Mouse (Mus musculus) layer of hippocampus, postnatal 14 days (tissue): ENCODE data around the gene Nkiras2. TPM values are rescaled to one million over a fixed set of nuclear protein-coding genes. Genes with fewer than 3 reads are reported as not detected.
"Not testable (repeated sequence)": the region's sequence is repeated elsewhere in the genome, so short reads cannot be mapped to it uniquely, and the experiment has no call there.

Experiments used
- DNase-seq, 2 experiments: peaks; one replicate each; pipeline ENCODE4 v3.0.0; 2021 to 2022; ENCODE audit warnings: low spot score in 2 of 2, mixed read lengths in 1 of 2
- total RNA-seq, 2 experiments: library from RNA; stranded (reverse); gene quantifications; 2 replicates each; pipeline ENCODE4 v1.2.3; 2021

Gene Nkiras2
- total RNA-seq, 2 experiments from 2014 or later = 22.8 to 23.0 TPM

- peak in 1 of 2 experiments; percentile 54 for DNase-seq
These were observed 7.7 kb downstream of the Nkiras2 start for GRCm38 (mm10) chr11:100626701-100627195.

GRCm38 (mm10) chr11:100628056-100628455, 9.0 kb downstream of the Nkiras2 start:
- DNase-seq = no peak

DNA sequence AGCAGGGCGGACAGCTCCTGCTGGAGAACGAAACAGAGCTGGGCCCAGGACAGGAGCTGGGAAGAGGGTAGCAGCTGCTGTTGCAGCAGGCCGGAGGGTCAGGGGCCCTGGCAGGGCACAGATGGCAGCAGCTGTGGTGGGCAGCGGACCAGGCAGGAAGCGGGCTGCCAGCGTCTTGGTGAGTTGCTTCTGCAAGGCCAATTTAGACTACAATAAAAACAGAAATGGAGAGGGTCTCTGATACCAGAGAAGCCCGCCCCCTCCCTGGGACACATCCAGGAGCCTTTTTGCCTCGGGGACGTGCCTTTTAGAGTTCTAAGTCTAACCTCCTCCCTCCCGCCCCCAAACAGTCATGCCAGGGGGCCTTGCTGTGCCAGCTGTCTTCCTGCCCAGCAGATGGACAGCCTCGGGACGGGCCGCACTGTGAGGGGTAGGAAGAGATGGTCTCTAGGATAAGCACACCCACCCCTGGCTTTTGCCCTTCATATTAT, 9.9 kb downstream of the Nkiras2 start:
- DNase-seq = peak in 1 of 2 experiments; percentile 31

GRCm38 (mm10) chr11:100634530-100634929, 15.5 kb downstream of the Nkiras2 start:
- DNase-seq = no peak

DNA sequence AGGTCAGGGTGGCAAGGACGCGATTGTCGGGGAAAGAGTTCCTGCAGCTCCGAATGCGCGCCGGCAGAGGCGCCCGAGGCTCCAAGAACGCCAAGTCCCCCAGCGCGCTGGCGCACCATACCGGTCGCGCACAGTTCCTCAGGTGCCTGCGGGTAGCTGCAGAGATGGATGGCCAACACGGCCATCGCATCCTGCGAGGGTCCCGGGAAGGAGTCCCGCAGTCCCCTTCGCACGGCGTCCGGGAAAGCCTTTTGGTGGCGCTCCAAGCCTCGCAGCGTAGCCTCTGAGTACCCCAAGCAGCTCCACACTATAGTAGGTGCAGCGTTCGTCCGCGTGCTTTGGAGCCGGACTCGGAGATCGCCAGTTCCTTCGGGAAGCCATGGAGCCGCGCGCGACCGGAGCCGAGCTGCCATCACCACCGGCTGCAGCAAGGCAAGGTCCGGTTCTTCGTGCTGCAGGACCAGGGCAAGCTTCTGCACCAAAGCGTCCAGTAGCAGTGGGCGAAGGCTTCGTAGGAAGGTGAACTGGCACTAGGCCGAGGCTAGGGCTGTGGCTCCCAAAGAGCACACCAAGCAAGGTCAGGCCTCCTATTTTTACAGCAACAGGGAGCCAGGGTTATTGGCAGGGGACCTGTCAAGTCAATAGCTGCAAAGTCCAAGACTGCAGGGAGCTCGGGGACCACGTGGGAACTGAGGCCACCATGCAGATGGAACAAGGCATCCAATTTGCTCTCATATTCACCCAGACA, 21.3 kb downstream of the Nkiras2 start:
- DNase-seq = peak in 1 of 2 experiments; percentile 39

- DNase-seq = no peak
These were observed 24.9 kb downstream of the Nkiras2 start for GRCm38 (mm10) chr11:100643612-100644575.

DNA sequence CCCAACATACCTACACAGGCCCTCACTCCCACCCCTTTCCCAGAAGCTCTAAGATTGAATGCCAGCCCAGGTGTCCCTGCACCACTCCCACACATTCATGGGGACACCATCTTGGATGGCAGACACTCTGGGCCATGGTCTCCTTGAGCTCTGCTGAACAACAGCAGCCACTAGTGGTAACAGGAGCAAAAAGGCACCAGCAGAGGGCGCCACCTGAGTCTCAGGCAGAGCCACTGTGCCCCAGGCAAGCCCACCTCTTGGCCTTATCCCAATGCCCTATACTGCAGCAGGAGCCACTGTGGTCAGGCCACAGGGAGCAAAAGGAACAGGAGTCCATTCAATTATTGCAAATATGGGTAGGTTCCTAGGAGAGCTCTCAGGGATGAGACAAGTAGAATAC, 27.2 kb downstream of the Nkiras2 start:
- DNase-seq = no peak

- no peak for DNase-seq
These were observed 29.4 kb downstream of the Nkiras2 start for GRCm38 (mm10) chr11:100648405-100648804.

DNA sequence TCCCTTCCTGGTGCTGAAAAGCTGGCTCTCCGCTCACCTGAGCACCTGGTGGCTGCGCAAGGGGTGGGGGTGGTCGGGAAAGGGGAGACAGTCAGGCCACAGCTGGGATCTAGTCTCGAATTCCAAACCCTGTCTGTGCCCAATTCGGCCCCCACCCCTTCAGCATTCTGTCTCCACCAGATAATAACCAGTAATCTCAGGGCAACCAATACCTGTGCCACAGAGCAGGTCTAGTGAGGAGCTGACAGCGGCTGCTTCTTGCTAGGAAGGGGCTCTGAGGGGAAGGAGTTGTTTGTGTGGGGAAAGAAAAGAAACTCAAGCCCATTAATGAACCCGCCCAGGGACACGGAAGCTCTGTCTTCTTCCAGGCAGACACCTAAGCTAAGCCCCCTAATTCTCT, 32.2 kb downstream of the Nkiras2 start:
- DNase-seq = no peak

DNA sequence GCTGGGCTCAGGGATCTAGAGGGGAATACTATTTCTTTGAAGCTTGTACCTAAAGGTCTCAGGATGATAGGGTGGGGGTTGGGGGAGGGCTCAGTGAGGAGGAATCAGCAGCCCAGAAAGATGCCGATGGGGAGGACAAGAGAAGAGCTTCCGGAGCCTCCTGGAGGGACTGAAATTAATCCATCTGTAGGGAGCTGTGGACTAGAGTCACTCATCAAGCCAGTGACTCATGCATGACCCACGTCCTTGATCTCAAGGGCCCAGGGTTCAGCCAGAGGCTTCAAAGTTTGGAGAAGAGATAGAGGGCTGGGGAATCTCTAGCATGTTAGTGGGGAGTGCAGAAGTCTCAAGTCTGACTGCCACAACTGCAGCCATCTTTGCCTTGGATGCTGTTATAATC, 32.7 kb downstream of the Nkiras2 start:
- no peak for DNase-seq

GRCm38 (mm10) chr11:100655589-100655988, 36.5 kb downstream of the Nkiras2 start:
- DNase-seq = not testable (repeated sequence)

DNA sequence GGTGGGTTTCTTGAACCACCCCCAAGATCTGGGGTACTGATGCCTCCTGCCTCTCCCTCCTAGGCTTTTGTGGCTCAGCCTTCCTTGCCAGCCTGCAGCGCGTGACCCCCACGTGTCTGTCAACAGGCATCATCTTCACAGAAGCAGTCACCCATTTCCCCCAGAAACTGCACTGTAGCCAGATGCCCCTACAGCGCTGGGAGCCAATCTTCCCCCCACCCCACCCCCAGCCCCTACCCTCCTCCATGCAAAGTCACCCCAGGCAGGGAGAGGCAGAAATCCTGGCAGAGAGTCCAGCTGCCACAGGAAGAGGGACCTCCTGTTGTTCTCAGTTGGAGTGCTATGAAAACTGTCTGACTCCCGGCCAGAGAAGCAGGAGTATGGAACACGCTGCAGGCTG, 37.4 kb downstream of the Nkiras2 start:
- DNase-seq = peak; percentile 29 to 41

DNA sequence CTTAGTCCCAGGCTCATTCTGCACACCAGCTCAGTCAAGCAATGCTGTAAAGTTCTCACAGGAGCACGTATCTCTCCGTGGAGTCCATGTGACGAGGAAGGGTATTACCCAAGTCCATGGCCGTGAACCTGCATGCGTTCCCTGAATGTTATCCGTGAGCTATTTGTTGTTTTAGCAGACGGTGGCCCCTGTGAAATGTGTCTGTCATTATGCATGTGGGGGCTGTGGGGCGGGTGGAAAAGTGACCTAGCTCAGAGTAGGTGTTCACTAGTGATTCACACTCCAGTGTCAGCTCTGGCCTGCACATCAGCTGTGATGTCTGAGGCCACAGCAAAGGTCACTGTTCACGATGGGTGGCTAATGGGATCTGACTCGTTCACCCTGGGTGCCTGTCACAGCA, 40.8 kb downstream of the Nkiras2 start:
- DNase-seq = no peak

- no peak for DNase-seq
These were observed 52.0 kb downstream of the Nkiras2 start for GRCm38 (mm10) chr11:100671049-100671448.

DNA sequence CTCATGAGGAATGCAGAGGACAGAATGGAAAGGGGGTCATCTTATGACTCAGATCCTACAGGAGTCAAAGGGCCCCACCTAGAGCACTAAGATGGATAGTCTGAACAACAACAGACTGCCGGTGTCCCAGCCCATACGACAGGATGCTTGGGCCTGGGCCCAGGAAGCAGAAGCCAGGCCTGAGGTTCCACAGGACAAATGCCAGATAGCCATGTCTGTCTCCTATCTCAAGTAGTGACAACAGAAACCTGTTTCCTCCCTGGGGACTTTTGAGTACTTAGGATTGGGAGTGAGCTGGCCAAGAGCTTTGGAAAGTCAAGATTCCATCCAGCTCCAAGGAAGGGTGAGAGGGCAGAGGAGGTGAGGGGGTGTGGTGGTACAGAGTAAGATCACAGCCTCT, 52.9 kb downstream of the Nkiras2 start:
- DNase-seq = no peak

GRCm38 (mm10) chr11:100673169-100673568, 54.1 kb downstream of the Nkiras2 start:
- DNase-seq = no peak

Other genes starting within 250 kb of the Nkiras2 start
- 10 to 100 TPM; 40.8 to 43.0 TPM for gene Jup, start 221.5 kb upstream of the Nkiras2 start, total RNA-seq
- gene P3h4, start 204.4 kb upstream of the Nkiras2 start, total RNA-seq = 1 to 10 TPM; 7.5 to 8.1 TPM
- gene Fkbp10, start 203.5 kb upstream of the Nkiras2 start, total RNA-seq = 10 to 100 TPM; 11.9 TPM
- gene Nt5c3b, start 177.4 kb upstream of the Nkiras2 start, total RNA-seq = 10 to 100 TPM; 50.4 to 58.2 TPM
- gene Klhl10, start 177.3 kb upstream of the Nkiras2 start, total RNA-seq = 1 to 10 TPM; 1.1 to 1.4 TPM
- 10 to 100 TPM; 94.3 to 98.1 TPM for gene Klhl11, start 146.5 kb upstream of the Nkiras2 start, total RNA-seq
- 100 to 1,000 TPM; 110 to 119 TPM for gene Acly, start 91.2 kb upstream of the Nkiras2 start, total RNA-seq
- 1 to 10 TPM in 1 of 2 experiments, under 1 TPM in 1; 0.60 to 1.5 TPM for gene Ttc25, start 73.6 kb upstream of the Nkiras2 start, total RNA-seq
- 100 to 1,000 TPM; 355 to 359 TPM for gene Cnp, start 44.3 kb upstream of the Nkiras2 start, total RNA-seq
- gene Dnajc7, start 924 bp downstream of the Nkiras2 start, total RNA-seq = 100 to 1,000 TPM; 237 to 253 TPM
- gene Zfp385c, start 73.2 kb downstream of the Nkiras2 start, total RNA-seq = 1 to 10 TPM in 1 of 2 experiments, under 1 TPM in 1; 0.17 to 1.2 TPM
- 1 to 10 TPM in 1 of 2 experiments, under 1 TPM in 1; 0.93 to 1.4 TPM for gene Dhx58, start 85.0 kb downstream of the Nkiras2 start, total RNA-seq
- gene Kat2a, start 93.2 kb downstream of the Nkiras2 start, total RNA-seq = 10 to 100 TPM; 54.5 to 59.7 TPM
- gene Hspb9, start 94.6 kb downstream of the Nkiras2 start, total RNA-seq = not detected
- 100 to 1,000 TPM; 145 to 150 TPM for gene Rab5c, start 119.0 kb downstream of the Nkiras2 start, total RNA-seq
- gene Kcnh4, start 140.7 kb downstream of the Nkiras2 start, total RNA-seq = 1 to 10 TPM; 1.0 to 1.3 TPM
- gene Hcrt, start 143.7 kb downstream of the Nkiras2 start, total RNA-seq = not detected
- gene Ghdc, start 151.7 kb downstream of the Nkiras2 start, total RNA-seq = 1 to 10 TPM; 7.0 to 8.7 TPM
- 10 to 100 TPM; 12.5 to 16.2 TPM for gene Stat5b, start 231.5 kb downstream of the Nkiras2 start, total RNA-seq
- 1 to 10 TPM; 4.4 to 5.1 TPM for gene Stat5a, start 240.1 kb downstream of the Nkiras2 start, total RNA-seq